Mouse (Mus musculus): ENCODE measurements around the gene H2al2a.
A peak's percentile ranks its signal among the peaks of the same experiment; 100 is the strongest.

Gene H2al2a

DNA sequence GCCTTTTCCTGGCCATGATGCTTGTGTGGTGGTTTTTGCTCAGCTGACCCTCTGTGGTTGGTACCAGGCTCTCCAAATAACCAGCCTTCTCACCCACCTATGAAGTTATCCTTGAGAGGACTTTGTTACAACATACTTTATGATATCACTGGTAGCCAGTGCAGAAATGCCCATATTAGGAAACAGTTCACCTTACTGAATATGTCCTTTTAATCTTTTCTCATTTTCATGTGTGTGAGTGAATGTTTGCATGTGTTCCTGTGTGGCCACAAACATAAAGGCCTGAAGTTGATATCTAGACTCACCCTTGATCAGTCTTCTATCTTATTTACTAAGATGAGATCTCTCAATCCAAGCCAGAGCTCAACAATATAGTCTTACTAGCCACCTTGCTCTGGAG, at the start of gene H2al2a:
TSS of gene H2al2a (minus strand) at position 101 of the 400 bp plus-strand sequence.
- DNase-seq (ENCODE audit: low spot score), result no peak

DNA sequence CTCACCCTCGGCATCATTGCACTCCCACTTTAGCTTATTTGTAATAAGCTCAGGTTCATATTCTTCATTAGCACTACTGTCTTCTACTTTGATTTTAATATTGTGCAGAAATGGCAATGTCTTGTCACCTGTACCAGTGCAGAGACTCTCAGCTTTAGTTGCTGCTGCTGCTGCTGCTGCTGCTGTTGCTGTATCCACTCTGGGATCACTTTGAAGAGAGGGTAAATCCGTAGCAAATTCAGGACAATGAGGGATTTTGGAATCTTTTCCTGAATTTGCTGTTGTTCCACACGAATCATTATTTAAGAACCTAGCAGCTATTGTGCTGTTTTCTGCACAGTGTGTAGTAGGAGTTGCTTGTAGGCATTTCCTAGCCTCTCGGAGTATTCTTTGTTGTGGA, 49.4 kb upstream of the H2al2a start:
- no peak for DNase-seq (ENCODE audit: low spot score)

DNA sequence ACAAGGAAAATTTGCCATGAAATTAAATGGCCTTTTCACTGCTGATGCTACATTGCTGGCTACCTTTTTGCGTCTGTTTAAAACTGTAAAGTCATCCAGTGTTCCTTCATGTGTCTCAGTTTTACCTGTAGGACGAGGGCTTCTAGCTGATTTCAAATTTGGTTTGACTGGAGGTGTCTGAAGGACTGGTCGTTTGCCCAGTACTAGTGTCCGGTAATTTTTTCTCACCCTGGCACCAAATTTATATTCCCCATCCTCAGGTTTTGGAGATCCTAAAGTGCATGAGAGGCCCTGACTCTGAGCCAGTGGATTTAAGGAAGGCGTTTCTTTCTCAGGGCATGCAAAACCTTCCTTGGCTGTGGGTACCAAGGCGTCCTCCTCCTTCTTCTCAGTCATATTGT, 49.0 kb upstream of the H2al2a start:
- no peak for DNase-seq (ENCODE audit: low spot score)

DNA sequence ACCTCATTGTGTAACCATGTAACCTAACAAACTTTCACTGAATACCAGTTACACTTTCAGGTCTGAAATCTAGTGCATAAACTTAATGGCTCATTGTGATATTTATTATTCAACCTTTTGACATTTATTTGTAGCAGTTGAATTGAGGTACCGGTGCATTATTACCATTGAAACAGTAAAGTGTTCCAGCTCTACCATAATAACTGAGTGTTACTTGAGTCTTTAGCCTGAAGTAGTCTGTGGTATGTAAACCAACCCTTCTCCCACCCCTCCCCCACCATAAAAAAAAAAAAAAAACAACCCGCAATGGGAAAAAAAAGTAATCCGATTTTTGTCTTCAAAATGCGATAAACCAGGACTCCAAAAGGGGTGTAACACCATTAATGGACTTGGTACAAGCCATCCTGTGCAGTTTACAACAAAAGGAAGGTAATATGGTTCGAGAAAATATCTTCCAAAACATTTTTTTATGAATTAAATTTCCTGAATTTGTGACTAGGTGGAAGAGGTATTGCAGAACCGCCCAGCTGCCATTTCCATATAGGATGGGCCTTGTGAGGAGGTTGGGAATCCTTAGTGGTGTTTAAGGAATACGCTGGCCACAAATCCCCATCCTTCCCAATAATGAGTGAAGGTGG, 48.5 kb upstream of the H2al2a start:
- DNase-seq (ENCODE audit: low spot score), result no peak

DNA sequence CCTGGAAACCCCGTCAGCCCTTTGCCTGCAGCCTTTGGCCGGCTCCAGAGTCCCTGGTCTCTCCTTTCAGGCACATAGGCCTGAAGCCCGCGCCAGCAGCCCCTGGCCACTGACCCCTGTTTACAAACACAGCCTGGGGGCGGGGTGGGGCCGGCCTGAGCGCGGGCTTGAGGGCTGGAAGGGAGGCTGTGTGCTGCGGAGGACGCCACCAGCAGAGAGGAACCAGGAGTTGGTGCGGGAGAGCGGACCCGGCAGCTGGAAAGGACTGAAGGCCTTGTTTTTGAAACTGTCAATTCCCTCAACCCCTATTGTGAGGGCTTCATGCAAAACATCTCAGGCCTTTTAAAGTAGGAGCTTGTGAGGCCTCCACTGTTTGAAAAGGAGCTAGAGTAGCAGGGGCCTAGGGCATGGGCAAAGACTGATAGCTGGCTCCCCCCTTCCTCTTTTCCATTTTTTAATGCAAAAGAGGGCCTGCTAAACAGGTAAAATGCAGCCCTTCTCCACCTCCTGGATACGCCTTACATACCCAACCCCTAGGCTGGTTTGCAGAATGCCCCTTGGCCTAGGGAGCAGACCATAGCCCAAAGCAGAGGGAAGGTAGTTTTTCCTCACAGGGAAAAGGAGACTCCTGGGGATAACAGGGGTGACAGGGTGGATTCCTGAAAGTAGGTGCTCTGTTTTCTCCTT, 44.6 kb upstream of the H2al2a start:
- DNase-seq (ENCODE audit: low spot score), result no peak

DNA sequence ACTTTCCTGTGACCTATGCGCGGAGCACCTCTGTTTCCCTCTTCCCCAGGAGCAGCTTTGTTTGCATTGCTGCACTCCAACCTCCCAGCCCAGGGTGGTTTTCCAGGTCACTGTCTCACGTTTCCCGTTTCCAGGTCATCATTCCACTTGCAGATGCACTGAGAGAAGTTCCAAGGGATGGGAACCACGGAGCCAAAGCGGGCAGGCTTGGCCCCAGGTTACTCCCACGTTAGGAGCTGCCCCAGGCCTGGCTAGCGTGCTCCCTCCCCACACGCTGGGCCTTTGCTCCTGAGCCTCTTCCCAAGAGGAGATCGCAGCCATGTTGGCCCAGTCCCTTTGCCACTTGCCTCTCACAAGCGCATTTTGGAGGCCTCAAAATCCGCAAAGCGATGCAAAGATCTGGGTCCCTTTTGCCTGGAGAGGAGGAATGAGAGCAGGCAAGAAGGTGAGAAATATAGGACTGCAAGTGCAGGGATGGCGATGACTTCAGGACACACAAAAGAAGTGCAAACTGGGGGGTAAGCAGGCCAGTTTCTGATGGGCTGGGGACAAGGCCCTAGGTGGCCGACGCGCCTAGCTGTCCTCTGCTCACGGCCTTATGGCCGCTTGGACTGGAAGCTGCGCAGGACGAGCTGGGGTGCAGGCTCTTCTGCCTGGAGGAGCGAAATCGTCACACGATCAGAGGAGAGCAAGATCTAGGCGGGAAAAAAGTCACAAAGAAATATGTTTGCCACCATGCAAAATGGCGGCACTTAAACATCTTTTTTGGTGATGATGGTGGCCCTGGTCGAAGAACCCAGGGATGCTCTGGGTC, 43.8 kb upstream of the H2al2a start:
- DNase-seq (ENCODE audit: low spot score), result no peak

DNA sequence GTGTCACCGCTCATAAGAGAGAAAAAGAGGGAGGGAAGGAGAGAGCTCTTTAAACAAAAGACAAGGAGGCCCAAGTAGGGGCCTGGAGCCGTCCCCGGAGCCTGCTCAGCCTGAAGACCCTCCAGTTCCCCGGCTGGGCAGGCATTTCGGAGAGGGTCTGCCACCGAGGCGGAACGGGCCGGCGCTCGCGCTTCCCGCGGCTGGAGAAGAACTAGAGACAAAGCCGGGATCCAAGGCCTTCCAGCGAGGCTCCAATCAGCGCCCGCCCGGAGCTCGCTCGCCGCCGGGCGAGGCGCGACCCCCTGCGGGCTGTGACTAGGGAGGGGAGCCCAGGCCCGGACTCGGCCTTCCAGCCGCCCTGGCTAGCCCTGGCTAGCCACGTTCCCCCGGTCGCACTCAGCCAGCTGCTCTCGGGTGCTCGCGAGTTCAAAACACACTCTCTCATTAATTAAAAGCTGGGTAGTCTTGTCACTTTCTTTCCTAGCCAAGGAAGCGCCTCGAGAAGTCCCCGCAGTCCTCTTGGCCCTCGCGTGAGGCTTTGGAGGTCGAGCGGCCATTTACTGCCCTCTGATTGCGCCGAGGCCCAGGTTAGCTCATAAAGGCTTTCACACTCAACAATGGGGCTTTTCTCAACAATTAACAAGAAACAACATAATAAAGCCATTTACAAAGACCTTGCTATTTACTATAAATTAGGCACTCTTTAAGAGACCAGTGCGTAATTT, 43.0 kb upstream of the H2al2a start:
- DNase-seq (ENCODE audit: low spot score), result no peak

DNA sequence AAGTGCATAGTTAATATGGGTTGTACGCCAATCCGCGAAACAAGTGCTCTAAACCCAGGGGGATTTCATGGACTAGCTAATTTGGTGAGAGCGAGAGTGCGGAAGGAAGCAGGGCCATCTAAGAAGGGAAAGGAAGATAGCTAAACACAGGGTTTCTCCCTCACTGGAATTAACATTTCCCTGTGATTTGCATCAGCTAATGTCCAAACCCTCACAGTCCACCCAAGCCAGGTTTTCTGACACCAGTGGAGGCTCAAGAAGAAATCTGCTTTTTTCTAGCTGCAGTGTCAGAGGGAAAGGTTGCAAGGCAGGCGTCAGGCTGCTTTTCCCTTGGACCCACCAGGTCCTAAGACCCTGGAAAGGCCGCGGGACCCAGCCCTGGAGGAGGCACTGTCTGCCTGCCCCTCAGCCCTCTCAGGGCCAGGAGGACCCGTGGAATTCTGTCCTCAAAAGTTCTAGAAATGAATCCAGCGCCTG, 42.2 kb upstream of the H2al2a start:
- DNase-seq (ENCODE audit: low spot score), result no peak

DNA sequence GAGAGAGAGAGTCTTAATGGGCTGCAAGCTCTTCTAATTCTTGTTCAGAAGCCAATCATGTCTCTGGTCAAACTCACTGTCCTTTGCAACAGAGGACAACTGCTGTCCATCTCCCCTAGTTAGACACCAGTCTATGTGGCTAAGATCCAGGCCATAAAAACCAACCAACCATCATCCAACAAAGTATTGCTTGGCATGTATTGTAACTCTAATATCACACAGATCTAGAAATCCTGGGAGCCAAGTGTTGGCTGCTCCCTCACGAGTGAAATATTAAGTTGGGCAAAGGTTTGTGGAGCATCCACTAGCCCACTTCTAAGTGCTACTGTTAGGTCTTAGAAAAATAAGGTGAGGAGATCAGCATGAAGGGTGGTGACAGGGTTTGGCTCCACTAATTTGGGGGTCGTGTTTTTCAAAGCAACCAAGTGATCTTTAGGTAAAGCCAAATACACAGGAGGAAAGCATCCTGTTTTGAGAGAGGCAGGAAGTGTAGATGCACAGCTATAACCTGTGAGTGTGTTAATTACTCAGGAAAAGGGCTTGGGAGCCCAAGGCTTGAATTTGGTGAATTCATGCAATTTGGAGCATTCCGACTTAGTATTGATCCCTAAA, 41.5 kb upstream of the H2al2a start:
- DNase-seq (ENCODE audit: low spot score), result no peak

DNA sequence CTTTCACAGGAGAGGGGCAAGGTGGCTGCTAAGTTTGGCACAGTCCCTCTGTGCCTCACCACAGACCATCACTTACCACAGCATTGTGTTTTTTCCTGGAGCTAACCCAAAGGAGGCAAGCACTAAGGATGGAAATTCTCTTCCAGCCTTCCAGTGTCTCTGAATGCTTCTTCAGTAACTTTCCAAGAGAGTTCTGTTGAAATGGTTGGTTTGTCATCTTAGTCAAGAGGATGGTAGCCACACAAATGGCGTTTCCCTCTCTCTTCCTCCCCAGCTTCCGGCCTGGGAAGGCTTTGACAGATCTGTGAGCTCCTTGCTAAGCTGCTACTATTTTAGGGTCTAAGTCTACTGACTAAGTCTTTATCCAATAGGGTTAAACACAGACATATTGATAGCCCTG, 40.7 kb upstream of the H2al2a start, which contains the start of gene A930004D18Rik:
TSS of gene A930004D18Rik (minus strand) at position 247 of the 400 bp plus-strand sequence.
- no peak for DNase-seq (ENCODE audit: low spot score)

DNA sequence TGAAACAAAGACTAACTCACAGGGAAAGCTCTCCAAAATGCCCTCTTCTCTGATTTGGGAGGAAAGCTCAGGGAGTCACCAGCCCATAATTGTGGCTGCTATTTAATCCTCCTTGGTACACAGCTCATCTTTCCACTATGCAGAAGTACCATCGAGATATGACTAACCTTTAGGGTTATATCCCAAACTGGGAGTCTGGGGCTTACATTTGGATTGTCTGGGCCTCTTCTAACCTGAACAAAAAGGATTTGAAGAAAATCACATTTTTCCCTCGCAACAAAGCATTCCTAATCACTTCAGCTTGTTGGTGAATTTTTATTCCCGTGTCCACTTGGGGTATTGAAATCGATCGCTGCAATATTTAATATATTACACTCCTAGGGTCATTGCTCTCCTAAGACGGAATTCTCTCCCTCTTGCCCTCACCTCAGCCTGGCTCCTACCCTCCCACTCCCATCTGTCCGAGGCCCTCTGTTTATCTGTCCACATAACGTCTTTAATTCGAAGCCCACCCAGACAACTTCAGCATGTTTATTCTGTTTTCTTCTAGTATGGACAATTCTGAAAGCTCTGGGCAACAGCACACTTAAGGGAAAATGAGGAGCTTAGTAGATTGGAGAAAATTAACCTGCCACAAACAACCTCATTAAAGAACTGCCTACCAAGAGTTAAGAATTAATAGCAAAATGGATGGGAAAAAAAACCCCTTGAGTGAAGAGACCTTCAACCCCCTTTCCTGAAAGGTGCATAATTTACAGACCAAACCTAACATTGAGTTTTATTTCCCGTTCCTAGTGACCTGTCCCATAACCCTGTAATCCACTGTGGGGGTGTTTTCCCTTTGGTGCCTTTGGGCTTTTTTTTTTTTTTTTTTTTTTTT, 37.9 kb upstream of the H2al2a start:
- DNase-seq (ENCODE audit: low spot score), result no peak

DNA sequence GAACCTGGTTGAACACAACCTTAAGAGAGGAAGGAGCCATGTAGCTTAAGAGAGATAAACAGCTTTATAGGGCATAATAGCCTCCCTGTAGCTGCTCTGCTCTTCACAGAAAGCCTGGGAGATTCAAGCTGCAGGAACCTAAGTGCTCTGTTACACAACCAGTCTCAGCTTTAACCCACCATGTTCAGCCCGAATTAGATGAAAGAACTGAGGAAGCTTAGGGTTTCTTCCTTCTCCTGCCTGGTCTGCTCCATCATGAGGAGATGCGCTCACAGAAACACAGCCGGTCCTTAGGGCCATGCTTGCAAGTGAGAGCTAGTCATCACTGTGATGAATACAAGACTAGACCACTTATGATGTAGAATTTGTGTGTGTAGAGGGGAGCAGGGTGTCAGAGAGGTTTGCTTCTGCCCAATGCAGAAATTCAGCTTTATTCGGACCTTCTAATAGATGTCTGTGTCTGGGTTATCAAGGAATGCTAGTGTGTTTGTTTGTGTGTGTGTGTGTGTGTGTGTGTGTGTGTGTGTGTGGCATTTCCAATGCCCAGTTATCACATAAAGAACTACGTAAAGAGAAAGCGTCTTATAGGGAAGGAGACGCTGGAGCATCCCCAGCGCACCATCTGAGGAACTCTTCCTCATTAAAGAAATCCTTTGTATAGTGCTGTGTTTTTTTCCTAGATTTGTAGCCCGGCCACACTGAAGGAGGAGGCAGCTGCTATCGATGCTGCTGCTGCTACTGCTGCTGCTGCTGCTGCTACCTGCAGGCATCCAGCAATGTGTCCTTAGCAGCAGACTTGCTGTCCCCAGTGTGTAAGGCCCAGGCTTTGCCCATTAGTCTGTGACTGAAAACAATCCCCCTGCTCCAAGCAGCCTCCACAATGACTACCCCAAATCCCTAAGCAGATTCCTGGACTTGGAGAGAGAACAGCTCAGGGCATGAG, 36.7 kb upstream of the H2al2a start:
- no peak for DNase-seq (ENCODE audit: low spot score)

DNA sequence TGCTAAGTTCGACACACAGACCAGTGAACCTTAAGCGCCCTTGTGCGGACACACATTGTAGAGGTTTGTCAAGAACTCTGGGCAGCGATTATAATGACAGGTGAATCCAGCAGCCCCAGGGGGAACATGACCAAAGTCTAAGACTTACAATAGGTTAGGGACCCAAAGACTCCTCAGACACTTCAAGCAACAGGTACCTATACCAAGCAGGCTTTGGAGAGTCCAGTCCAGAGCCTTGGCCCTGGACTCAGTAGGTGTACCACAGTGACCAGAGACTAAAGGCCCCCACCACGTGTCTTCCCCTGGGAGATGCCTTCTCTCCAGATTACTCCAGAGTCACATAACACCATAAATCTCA, 35.8 kb upstream of the H2al2a start:
- no peak for DNase-seq (ENCODE audit: low spot score)

DNA sequence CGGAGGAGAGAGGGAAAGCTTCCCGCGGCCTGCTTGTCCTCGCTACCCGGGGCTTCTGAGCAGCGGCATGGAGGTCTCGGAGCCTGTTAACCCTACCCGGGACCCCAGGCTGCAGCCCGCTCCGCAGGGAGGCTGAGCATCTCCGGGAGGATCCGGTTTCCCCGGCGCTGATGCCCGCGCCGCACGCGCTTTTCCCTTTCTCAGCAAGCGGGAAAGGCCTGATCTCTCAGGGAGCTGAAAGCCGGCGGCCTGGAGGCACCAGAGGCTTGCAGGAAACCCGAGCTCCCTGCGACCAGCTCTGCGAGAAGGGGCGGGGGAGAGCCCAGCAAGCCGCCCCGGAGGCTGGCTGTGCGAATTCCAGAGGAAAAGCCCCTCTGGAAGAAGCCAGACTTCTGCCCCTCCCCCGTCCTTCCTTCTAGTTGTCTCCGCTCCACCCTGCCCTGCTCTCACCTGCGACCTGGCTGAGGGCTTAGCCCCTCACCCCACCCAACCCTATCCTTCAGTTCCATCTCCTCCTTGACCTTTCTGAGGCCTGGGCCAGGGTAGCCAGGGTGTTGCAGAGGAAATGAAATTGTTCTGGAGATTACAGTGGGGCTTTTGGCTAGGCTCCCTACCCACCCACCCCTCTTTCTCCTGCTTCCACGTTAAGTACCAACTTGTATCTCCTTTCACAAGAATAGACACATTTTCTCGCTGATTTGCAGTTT, 35.2 kb upstream of the H2al2a start:
- peak; percentile 55 for DNase-seq (ENCODE audit: low spot score)

DNA sequence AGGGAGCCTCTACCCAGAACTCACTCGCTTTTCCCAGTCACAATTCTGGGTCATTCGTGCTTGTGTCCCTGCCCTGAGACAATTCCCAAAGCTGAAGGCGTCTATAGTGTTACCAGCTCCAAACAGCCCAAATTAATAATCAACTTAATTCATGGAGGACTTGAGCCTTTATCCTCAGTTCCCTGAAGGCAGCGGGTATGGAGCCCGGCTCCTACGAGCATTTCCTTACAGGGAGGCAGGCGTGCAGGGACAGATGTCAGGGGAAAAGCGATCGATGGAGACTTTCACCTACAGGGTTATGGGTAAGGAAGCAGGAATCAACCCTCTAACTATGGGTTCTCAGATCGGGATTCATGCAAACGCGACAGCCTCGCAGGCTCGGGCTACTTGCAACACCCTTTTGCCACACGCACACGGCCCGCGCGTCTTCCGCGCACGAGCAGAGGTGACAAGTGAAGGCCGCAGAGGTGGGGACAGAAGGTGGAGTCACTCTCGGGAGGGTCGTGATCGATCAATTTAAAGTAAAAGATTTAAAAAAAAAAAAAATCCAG, 34.6 kb upstream of the H2al2a start:
- peak; percentile 39 for DNase-seq (ENCODE audit: low spot score)

DNA sequence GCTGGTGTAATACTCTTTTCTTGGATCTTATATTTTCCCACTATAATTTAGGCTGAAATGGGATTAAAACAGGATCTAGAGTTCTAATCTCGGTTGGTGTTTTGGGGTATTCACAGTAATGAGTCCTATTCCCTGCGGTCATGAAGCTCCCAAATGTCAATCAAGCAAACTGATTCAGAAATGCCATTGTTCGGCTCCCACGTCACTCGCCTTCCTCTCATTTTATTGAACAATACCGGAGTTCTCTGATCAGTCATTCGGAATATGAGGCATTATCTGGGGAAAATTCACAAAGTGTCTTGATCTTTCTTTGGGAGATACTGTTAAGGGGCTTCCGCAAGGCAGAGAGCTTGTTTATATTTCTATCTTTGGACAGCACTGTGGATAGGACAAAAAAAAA, 33.8 kb upstream of the H2al2a start:
- DNase-seq (ENCODE audit: low spot score), result no peak

DNA sequence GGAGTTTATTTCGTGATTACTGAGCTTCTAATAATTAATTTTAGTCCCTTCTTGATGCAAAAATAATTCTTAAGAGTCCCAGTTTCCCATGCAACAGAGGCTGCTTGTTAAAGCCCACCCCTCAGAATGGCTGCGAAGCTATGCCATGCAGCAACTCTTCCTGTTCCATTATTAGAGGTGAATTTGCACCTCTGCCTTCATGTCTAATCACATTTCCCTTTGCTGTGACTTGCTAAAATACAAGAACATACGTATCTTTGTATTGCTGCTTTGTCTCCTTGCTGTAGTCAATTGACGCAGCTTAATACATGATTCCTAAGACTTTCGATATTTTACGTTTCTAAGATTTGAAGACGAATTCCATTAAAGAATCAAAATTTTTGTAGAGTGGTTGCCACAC, 32.9 kb upstream of the H2al2a start:
- no peak for DNase-seq (ENCODE audit: low spot score)

DNA sequence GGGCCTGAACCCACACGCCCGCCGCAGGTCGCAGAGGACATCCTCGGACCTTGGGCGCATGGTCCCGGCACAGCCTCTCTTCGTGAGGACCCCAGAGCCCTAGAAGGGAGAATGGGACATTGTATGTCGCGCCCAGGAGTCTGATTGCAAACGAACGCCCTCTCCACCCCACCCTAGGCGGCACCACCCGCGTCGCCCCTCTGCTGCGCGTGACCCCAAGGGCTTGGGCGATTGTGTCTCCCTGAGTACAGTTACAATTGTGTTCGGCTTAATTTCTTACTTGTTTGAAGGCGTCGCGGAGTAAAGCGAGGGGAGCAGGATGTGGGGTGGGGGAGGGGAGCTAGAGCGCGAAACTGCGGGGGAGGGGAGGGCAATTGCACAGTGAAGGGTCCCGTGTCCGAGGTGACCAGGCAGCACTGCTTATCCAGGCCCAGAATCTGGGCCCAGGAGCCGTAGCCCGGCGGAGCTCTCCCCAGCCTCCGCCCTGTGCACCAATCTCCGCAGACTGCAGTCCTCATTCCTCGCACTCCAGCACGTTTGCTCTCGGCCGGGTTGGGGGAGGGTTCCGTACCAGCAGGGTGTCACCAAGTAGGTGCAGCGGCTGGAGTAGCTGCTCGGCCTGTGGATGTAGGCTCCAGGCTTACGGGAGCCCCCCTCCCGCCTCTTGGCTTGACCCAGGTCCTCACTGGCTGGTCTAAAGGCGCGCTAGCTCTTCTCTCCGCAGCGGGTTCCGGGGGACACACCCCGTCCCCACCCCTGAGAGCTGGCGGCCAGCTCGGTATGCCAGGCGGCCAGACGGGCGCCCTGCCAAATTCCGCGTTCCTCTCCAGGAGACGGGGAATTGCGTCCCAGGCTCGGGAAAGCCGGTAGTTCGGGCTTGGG, 31.6 kb upstream of the H2al2a start:
- peak; percentile 89 for DNase-seq (ENCODE audit: low spot score)

Measured in urinary bladder, postnatal 25 days (tissue).